Mouse (Mus musculus): ENCODE data around the gene Dmrt2. TPM values are rescaled to one million over a fixed set of nuclear protein-coding genes. Genes with fewer than 3 reads are reported as not detected.

Dmrt2 gene
- polyA plus RNA-seq (2015; fragmentation: Nextera tagmentation; extraction: Ambion mirVana): 0.21 and 0.25 TPM in 2 replicates

DNA sequence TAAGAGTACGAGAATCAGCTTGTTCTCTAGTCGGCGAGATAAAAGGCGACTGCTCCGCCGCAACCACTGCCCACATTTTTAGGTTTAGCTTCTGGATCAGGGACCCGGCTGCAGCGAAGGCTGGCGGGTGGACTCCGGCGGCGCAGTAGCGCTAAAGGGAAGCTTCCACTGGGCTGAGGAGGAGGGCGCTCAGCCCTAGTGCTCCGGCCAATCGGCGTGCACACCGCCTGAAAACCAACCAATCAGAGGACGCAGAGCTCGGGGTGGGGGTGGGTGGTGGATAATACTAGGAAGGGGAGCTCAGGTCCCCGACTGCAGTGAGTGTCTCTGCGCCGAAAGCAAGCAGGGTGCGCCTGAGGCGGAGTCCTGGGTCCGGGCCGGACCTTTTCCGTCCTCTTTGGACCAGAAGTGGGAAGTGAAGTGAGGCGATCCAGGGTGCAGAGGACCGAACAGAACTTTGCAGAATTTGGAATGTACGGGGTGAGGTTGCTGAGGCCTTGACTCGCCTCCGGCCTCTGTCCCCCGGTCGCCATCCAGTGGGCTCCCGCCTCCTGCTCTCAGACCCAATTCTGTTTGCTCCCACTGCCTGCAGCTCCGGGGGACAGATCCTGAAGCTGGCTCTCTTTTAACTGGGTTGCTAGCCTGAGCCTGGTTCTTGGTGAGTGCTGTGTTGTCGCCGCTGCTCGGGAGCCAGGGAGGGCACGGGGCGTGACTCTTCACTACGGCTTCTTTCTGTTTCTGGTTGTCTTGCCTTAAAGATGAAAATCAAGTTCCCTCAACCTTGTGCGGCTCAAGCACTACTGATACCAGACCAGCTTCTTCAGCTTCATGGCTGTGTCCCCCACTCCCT, at the start of gene Dmrt2:
Dmrt2 (plus strand) TSS at position 311 of the 850 bp plus-strand sequence.

Other genes with a start within 250 kb of the Dmrt2 start
- gene Dmrt1, start 166.8 kb upstream of the Dmrt2 start, polyA plus RNA-seq (2015; fragmentation: Nextera tagmentation; extraction: Ambion mirVana): 0.11 TPM in 1 of 2 replicates, not detected in the other
- 1.9 and 2.5 TPM in 2 replicates for gene Dmrt3, start 62.1 kb upstream of the Dmrt2 start, polyA plus RNA-seq (2015; fragmentation: Nextera tagmentation; extraction: Ambion mirVana)

Measured in neural tube, postnatal 0 days (tissue).